Mouse (Mus musculus) erythroblast, adult 5-6 weeks (primary cell): ENCODE results near the gene Fgr. TPM values are rescaled to one million over a fixed set of nuclear protein-coding genes. Genes with fewer than 3 reads are reported as not detected.

Source experiments
- ATAC-seq: replicated peaks from 2 replicates; pipeline ENCODE4 v1.8.0; 2016; ENCODE audit warnings: moderate number of reproducible peaks, mild to moderate bottlenecking, moderate TSS enrichment, inconsistent platforms; ENCODE audit not compliant: poor library complexity, low FRiP score, severe bottlenecking
- total RNA-seq, 2 experiments: library from RNA; stranded (forward) in 1 of 2; stranded (reverse) in 1 of 2; fragments of 150-400 nt in 1 of 2; fragments of 200-764, 138-1000 nt in 1 of 2; gene quantifications; 2 replicates each; pipeline versions ENCODE4 v1.2.3 to v1.2.4; 2015 to 2017; ENCODE audit warnings: low replicate concordance in 2 of 2

The Fgr gene
- total RNA-seq, 2 experiments from 2014 or later = 12.1 to 18.7 TPM

- ATAC-seq = no peak
Observed at GRCm38 (mm10) chr4:133047353-133048105, 73.6 kb downstream of the Fgr start.

- ATAC-seq = no peak
Observed at GRCm38 (mm10) chr4:133049071-133049920, 75.4 kb downstream of the Fgr start.

- no peak for ATAC-seq
Observed at GRCm38 (mm10) chr4:133050196-133050836, 76.4 kb downstream of the Fgr start.

GRCm38 (mm10) chr4:133050837-133051549, 77.1 kb downstream of the Fgr start:
- no peak for ATAC-seq

GRCm38 (mm10) chr4:133051550-133051865, 77.6 kb downstream of the Fgr start:
- no peak for ATAC-seq

Other genes starting within 250 kb of the Fgr start
- gene Xkr8, start 241.5 kb upstream of the Fgr start, total RNA-seq (2015; ENCODE audit: low replicate concordance) = 1.7 and 1.9 TPM in 2 replicates
- 0.43 and 0.70 TPM in 2 replicates for gene Xkr8, start 241.5 kb upstream of the Fgr start, total RNA-seq (2017; ENCODE audit: low replicate concordance)
- gene Smpdl3b, start 216.8 kb upstream of the Fgr start, total RNA-seq (2015; ENCODE audit: low replicate concordance) = 3.3 TPM in 1 of 2 replicates, not detected in the other
- 0.26 TPM in 1 of 2 replicates, not detected in the other for gene Smpdl3b, start 216.8 kb upstream of the Fgr start, total RNA-seq (2017; ENCODE audit: low replicate concordance)
- gene Rpa2, start 205.8 kb upstream of the Fgr start, total RNA-seq (2015; ENCODE audit: low replicate concordance) = 17.3 and 20.6 TPM in 2 replicates
- 30.3 and 36.7 TPM in 2 replicates for gene Rpa2, start 205.8 kb upstream of the Fgr start, total RNA-seq (2017; ENCODE audit: low replicate concordance)
- gene Themis2, start 177.7 kb upstream of the Fgr start, total RNA-seq (2015; ENCODE audit: low replicate concordance) = 9.4 and 23.0 TPM in 2 replicates
- gene Themis2, start 177.7 kb upstream of the Fgr start, total RNA-seq (2017; ENCODE audit: low replicate concordance) = 7.8 and 10.7 TPM in 2 replicates
- 8.8 and 12.5 TPM in 2 replicates for gene Ppp1r8, start 130.9 kb upstream of the Fgr start, total RNA-seq (2015; ENCODE audit: low replicate concordance)
- gene Ppp1r8, start 130.9 kb upstream of the Fgr start, total RNA-seq (2017; ENCODE audit: low replicate concordance) = 12.5 and 15.1 TPM in 2 replicates
- gene Stx12, start 89.6 kb upstream of the Fgr start, total RNA-seq (2015; ENCODE audit: low replicate concordance) = 18.0 and 23.1 TPM in 2 replicates
- gene Stx12, start 89.6 kb upstream of the Fgr start, total RNA-seq (2017; ENCODE audit: low replicate concordance) = 20.8 and 28.8 TPM in 2 replicates
- gene Fam76a, start 51.5 kb upstream of the Fgr start, total RNA-seq (2015; ENCODE audit: low replicate concordance) = 26.5 and 39.9 TPM in 2 replicates
- gene Fam76a, start 51.5 kb upstream of the Fgr start, total RNA-seq (2017; ENCODE audit: low replicate concordance) = 47.6 and 53.9 TPM in 2 replicates
- 1.2 and 10.2 TPM in 2 replicates for gene Ahdc1, start 37.2 kb downstream of the Fgr start, total RNA-seq (2015; ENCODE audit: low replicate concordance)
- gene Ahdc1, start 37.2 kb downstream of the Fgr start, total RNA-seq (2017; ENCODE audit: low replicate concordance) = 0.17 and 4.2 TPM in 2 replicates
- gene Wasf2, start 156.4 kb downstream of the Fgr start, total RNA-seq (2015; ENCODE audit: low replicate concordance) = 49.6 and 78.6 TPM in 2 replicates
- gene Wasf2, start 156.4 kb downstream of the Fgr start, total RNA-seq (2017; ENCODE audit: low replicate concordance) = 40.3 and 58.8 TPM in 2 replicates
- not detected in 2 replicates for gene Cd164l2, start 238.0 kb downstream of the Fgr start, total RNA-seq (2015; ENCODE audit: low replicate concordance)
- gene Cd164l2, start 238.0 kb downstream of the Fgr start, total RNA-seq (2017; ENCODE audit: low replicate concordance) = not detected in 2 replicates
- not detected in 2 replicates for gene Gpr3, start 238.4 kb downstream of the Fgr start, total RNA-seq (2015; ENCODE audit: low replicate concordance)
- gene Gpr3, start 238.4 kb downstream of the Fgr start, total RNA-seq (2017; ENCODE audit: low replicate concordance) = not detected in 2 replicates